Mouse (Mus musculus) thymus, adult 18-20 months (tissue): ENCODE measurements at regions not wholly inside any gene's neighbourhood (a gene's known extent, or its start where the extent isn't known, plus 50 kb on each side); places are given as distances from the start of the nearest gene placed in this dataset.

ENCODE experiments used
- DNase-seq, 2 experiments: peaks; one replicate each; pipeline ENCODE4 v3.0.0; 2022; ENCODE audit warnings: mixed read lengths in 2 of 2

- no peak for DNase-seq
Measured at GRCm38 (mm10) chr3:37962043-37962810, 237.9 kb upstream of the Gm5148 start.

- no peak for DNase-seq
Measured at GRCm38 (mm10) chr3:37958361-37958978, 234.2 kb upstream of the Gm5148 start.

DNA sequence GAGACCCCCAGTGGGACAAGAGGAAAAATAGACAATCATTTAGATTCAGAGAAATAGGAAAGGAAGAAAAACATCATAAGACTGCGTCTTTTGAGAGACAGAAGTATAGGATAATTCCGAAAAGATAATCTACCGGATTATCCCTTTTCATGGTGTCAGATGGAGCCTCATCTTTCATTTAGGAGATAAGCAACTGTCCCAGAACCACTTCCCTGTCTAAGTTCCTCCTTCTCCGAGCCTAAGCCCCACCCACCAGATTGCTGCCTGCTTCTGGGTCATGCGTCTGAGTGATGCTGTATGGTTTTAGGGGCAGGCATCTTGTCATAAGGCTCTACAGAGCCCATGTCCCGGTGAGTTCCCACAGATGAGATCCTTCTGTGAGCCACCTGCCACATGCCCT, 232.3 kb upstream of the Gm5148 start:
- DNase-seq, result no peak

- DNase-seq, result no peak
Measured at GRCm38 (mm10) chr3:37952891-37953290, 228.6 kb upstream of the Gm5148 start.

DNA sequence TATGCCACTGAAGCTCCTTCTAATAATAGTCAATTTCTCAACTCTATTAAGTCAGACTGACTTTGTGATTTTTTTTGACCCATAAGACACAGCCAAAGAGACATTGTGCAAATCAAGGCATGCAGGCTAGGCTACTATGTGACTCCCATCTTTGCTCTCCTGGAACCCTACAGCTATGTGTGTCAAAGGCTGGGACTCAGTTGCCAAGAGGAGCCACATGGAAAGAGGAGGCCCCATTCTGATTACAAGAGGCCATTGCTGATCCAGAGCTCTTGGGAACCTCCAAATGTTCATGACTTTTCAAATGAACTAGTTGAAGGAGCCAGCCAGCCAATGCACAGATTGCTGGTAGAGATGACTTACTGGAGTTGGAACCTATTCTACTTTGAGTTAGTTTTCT, 228.0 kb upstream of the Gm5148 start:
- DNase-seq, result no peak

GRCm38 (mm10) chr3:37943661-37944060, 219.4 kb upstream of the Gm5148 start:
- DNase-seq, result no peak

DNA sequence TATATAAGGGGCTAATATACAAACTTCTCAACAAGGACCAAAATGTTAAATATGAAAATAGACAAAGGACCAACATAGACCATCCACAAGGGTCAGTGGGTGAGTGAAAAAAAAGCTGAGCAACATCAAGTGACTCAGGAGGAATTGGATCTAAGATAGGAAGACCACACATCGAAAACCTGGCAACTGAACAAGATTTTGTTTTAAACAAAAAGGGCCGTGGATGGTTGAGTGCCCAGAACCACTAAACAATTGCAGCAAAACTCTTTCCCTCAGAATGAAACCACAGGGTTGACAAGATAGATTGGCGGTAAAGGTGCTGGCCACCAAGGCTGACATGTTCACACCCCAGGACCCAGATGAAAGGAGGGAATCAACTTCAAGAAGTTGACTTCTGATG, 215.7 kb upstream of the Gm5148 start:
- DNase-seq, result no peak

GRCm38 (mm10) chr3:37938870-37939269, 214.6 kb upstream of the Gm5148 start:
- DNase-seq, result no peak

- DNase-seq, result no peak
Measured at GRCm38 (mm10) chr3:37938284-37938596, 213.9 kb upstream of the Gm5148 start.

- no peak for DNase-seq
Measured at GRCm38 (mm10) chr3:37937381-37938283, 213.3 kb upstream of the Gm5148 start.

DNA sequence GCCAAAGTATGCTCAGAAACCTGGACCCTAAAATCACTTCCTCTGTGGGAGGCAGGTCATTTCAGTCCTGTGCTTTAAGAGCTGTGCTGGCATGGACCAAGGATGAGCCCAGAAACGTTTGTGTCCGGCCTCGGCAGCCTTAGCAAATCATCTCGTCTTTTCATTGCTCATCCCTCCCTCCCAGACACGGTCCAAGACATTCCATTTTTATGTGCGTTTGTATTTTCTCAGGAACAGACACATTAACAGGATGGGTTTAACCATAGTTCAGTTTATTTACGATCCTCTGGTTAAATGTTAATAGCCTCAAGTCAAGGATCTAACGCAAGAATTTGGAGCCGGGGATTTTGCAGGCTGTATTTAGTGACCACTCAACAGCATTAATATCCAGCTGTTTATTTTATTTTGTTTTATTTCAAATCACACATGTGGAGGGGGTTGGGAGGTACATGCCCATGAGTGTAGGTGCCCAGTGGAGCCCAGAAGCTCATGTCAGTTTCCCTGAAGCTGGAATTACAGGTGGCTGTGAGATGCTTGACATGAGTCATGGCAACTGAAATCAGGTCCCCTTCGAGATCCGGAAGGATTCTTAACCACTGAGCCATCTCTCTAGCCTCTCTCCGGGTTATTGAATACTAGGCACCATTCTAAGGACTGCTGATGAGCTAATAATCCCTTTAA, 212.1 kb upstream of the Gm5148 start:
- DNase-seq, result no peak

GRCm38 (mm10) chr3:37934905-37935708, 210.8 kb upstream of the Gm5148 start:
- DNase-seq, result no peak

DNA sequence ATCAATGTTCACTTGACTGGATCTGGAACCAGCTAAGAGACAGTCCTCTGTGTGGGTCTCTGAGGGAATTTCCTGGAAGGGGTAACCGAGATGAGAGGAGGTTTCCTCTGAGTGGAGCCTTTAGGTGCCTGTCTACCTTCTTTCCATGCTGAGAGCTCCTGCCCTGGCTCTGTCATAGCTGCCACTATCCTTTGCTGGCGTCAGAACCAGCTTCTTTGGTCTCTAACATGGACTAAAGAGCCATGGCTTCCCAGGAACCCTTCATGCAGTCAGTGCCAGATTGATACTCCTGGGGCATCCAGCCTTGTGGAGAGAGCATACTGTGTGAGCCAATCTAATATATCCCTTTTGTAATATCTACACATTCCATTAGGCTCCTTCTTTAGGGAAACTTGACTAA, 209.9 kb upstream of the Gm5148 start:
- DNase-seq, result no peak

- DNase-seq, result no peak
Measured at GRCm38 (mm10) chr3:37928731-37929130, 204.4 kb upstream of the Gm5148 start.

GRCm38 (mm10) chr3:37919450-37920156, 195.3 kb upstream of the Gm5148 start:
- DNase-seq, result no peak

DNA sequence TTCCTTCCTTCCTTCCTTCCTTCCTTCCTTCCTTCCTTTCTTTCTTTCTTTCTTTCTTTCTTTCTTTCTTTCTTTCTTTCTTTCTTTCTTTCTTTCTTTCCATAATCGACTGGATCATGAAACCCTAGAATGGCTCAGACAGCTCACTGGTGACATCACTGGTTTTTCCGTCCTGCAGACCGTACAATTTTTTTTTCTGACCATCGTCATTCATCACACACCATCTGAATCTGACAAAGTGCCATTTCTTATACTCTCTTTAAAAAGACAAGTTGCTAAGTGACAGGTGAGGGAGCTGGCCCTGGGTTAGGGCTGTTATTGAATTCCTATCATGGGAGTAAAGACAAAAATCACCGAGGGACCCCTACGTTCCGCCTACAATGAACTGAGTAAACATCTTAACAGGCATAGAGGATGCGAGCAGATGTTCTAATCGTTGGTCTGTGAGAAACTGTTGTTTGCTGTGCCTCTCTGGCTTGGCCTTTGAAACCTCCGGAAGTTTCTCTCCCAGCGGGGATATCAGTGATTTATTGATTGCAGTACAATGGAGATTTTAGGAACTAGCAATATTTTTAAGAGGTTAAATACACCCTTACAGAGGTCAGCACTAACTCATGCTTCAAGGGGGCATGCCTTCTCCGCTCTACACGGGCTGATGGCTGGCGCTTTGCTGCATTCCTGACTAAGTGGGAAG, 192.6 kb upstream of the Gm5148 start:
- DNase-seq, result no peak

- DNase-seq, result no peak
Measured at GRCm38 (mm10) chr3:37916281-37916680, 192.0 kb upstream of the Gm5148 start.

DNA sequence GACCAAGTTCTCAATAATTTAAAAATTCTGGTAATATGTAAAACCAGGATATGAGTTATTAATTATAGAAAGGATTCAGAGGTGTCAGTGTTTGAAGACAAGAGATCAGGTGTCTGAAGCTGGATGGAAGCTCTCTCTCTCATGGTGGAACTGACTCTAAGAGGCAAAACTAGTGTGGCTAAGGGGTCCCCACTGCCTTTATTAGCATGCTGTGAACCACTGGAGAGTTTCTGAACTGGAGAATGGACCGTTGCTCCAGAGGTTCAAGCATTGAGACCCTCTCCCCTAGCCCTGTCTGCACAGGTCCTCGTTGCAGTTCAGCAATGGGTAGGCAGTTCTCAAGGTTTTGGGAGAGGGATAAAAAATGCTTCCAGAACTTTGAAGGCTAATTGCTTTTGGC, 191.4 kb upstream of the Gm5148 start:
- no peak for DNase-seq

DNA sequence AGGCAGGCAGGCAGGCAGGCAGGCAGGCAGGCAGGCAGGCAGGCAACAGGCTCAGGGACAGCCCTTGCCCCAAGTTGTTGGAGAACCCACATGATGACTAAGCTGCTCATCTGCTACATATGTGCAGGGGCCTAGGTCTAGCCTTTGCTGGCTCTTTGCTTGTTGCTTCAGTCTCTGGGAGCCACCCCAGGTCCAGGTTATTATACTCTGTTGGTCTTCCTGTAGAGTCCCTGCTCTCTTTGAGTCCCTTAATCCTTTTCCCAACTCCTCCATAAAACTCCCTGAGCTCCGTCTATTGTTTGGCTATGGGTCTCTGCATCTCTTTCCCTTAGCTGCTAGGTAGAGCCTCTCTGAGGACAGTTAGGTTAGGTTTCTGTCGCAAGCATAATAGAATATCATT, 189.8 kb upstream of the Gm5148 start:
- no peak for DNase-seq

DNA sequence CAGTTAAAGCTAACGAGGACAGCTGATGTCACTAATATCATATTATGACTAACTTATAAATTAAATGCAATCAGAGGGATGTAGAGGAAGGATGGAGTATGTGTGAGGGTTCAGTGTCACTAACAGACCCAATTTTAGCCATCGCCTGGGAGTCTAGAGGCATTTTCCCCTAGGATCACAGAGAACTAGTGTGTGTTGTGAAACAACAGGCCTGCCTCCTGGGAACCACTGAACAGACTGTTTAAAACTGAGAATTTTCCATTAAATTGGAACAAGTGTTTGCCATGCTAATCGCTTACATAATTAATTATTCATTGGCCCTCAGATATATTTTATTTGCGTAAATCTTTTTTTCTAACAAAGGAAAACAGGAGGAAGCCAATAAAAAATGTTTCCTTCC, 185.5 kb upstream of the Gm5148 start:
- DNase-seq, result no peak

GRCm38 (mm10) chr3:37909008-37909407, 184.7 kb upstream of the Gm5148 start:
- DNase-seq, result no peak
